In genomic region chr7:79986717-79987116, GRCm38 (mm10) we compare ENCODE assay signal across 20 mouse cellular contexts. TPM values are rescaled to one million over a fixed set of nuclear protein-coding genes. Genes with fewer than 3 reads are reported as not detected.
"Had no signal": no experiment of that assay in that cellular context is flagged by ENCODE, and none has a peak within 500 bp of the region (broad histone marks: within the 10 kb centered on the region; RNA-seq: fewer than 3 reads in every experiment).

No protein-coding gene starts in this region.

- H3K4me2 ChIP-seq: liver, embryonic 11.5 days; lung, embryonic 14.5 days; midbrain, embryonic 12.5 days; neural tube, embryonic 12.5 days; neural tube, embryonic 15.5 days had no signal

- H3K4me3 ChIP-seq: layer of hippocampus, adult 2 months; midbrain, embryonic 12.5 days; neural tube, embryonic 12.5 days; neural tube, embryonic 15.5 days had no signal

- ATAC-seq: intestine, postnatal 0 days; liver, postnatal 0 days; lung, postnatal 0 days had no signal

- H3K27me3 ChIP-seq: midbrain, embryonic 12.5 days; neural tube, embryonic 12.5 days; neural tube, embryonic 15.5 days had no signal

- H3K4me1 ChIP-seq: midbrain, embryonic 12.5 days; neural tube, embryonic 12.5 days; neural tube, embryonic 15.5 days had no signal

- H3K36me3 ChIP-seq: midbrain, embryonic 12.5 days; neural tube, embryonic 12.5 days; neural tube, embryonic 15.5 days had no signal

- H3K9me3 ChIP-seq: midbrain, embryonic 12.5 days; neural tube, embryonic 12.5 days; neural tube, embryonic 15.5 days had no signal

- H3K27ac ChIP-seq: kidney, postnatal 0 days; layer of hippocampus, adult 2 months; liver, embryonic 14.5 days; macrophage; midbrain, embryonic 12.5 days; neural tube, embryonic 12.5 days; neural tube, embryonic 15.5 days; stomach, postnatal 0 days had no signal

- DNase-seq: kidney, adult 2 months; kidney, postnatal 25 days; layer of hippocampus, adult 9-11 months; liver, postnatal 0 days; lung, embryonic 14.5 days; right cerebral cortex, postnatal 4 days; thymus, adult 2 months; thymus, postnatal 25 days had no signal

- H3K9ac ChIP-seq: liver, embryonic 14.5 days; liver, postnatal 0 days; lung, embryonic 14.5 days; midbrain, embryonic 12.5 days; neural tube, embryonic 12.5 days; neural tube, embryonic 15.5 days had no signal

RNA-seq across cellular contexts. Expression of gene Arpin, which starts 51.6 kb away (rescaled TPM):
- total RNA-seq: megakaryocyte, adult 5-6 weeks had no signal
